8 mouse cellular contexts compared by ENCODE assay signal in genomic region chr15:77214410-77215107, GRCm38 (mm10).
DNase-seq lines count a peak whose midpoint lies in the region; ATAC-seq and TF ChIP-seq lines count a peak whose summit lies in the region.

No protein-coding gene starts in this region.

- H3K36me3 ChIP-seq in lung, postnatal 0 days (ENCODE audit: insufficient read depth, low read length) = no peaks in the 10 kb centered on the region
- H3K36me3 ChIP-seq in heart, embryonic 15.5 days = no peaks in the 10 kb centered on the region

- no peaks in the 10 kb centered on the region for H3K27me3 ChIP-seq in lung, postnatal 0 days (replicated peaks; ENCODE audit: insufficient read depth, low read length)
- H3K27me3 ChIP-seq in heart, embryonic 15.5 days = no peaks in the 10 kb centered on the region

- H3K9me3 ChIP-seq in lung, postnatal 0 days (ENCODE audit: low read length) = no peaks in the 10 kb centered on the region
- no peaks in the 10 kb centered on the region for H3K9me3 ChIP-seq in heart, embryonic 15.5 days (replicated peaks)

- no peak overlapping the region for H3K27ac ChIP-seq in lung, postnatal 0 days (ENCODE audit: low read length)
- H3K27ac ChIP-seq in heart, embryonic 15.5 days = peak overlapping the region; percentile 89

- peaks cover 14% of the 10 kb centered on the region; the same call in 1 of the 2 replicates for H3K4me1 ChIP-seq in lung, postnatal 0 days (ENCODE audit: insufficient read depth, low read depth, low read length)
- peaks cover 82% of the 10 kb centered on the region for H3K4me1 ChIP-seq in heart, embryonic 15.5 days (replicated peaks)

- WGBS in lung, postnatal 0 days = 46% methylated on average over 8 of the region's 8 CpGs
- 30% methylated on average over 8 of the region's 8 CpGs for WGBS in heart, embryonic 15.5 days

- TF ChIP-seq EP300 in lung, postnatal 0 days (IDR thresholded peaks at IDR 0.05) = no peak

- peak; percentile 75 for ATAC-seq in lung, postnatal 0 days
- ATAC-seq in heart, embryonic 15.5 days (replicated peaks; ENCODE audit: insufficient number of reproducible peaks, insufficient read depth, low FRiP score, low read depth) = peak; percentile 70

- H3K4me3 ChIP-seq in lung, postnatal 0 days (ENCODE audit: low read depth, low read length) = no peak overlapping the region
- H3K4me3 ChIP-seq in heart, embryonic 15.5 days = no peak overlapping the region

- TF ChIP-seq CTCF in lung, postnatal 0 days (IDR thresholded peaks at IDR 0.05) = no peak

- no peak overlapping the region for H3K4me2 ChIP-seq in lung, postnatal 0 days (replicated peaks; ENCODE audit: low read depth, low read length)
- H3K4me2 ChIP-seq in heart, embryonic 15.5 days = peak overlapping the region; percentile 2; the same call in 1 of the 2 replicates

- peak; percentile 67 for DNase-seq in lung, postnatal 0 days (ENCODE audit: low spot score)
- DNase-seq in lung, postnatal 25 days (ENCODE audit: low spot score) = no peak
- DNase-seq in embryo, embryonic 11.5 days (ENCODE audit: low read depth, low spot score) = peak; percentile 75
- peak; percentile 86 for DNase-seq in skeletal muscle tissue, adult 2 months (ENCODE audit: low read depth, low spot score)
- DNase-seq in spleen, postnatal 10 days (ENCODE audit: low spot score in 2 of 2) = no peak
- no peak for DNase-seq in left cerebral cortex, adult 9 months (ENCODE audit: low spot score in 2 of 2)
- DNase-seq in ovary, adult 18-20 months (ENCODE audit: low spot score) = no peak

- no peak overlapping the region for H3K9ac ChIP-seq in lung, postnatal 0 days (replicated peaks; ENCODE audit: low read depth)
- H3K9ac ChIP-seq in heart, embryonic 15.5 days = 0 out of 2 replicates have a peak overlapping the region, but pooled peaks have one; percentile 20

Comparison
In these comparisons a context has a peak if more than half of its experiments do, and no peak if none do; other contexts are left out.
1. DNase-seq: peak in lung, postnatal 0 days (single experiment), embryo, embryonic 11.5 days (single experiment) and skeletal muscle tissue, adult 2 months (single experiment); none in lung, postnatal 25 days (single experiment), spleen, postnatal 10 days (0 of 2), left cerebral cortex, adult 9 months (0 of 2) and ovary, adult 18-20 months (single experiment).